Mouse (Mus musculus) embryonic stem cell, embryonic (primary cell): Measurements from ENCODE around the gene Itih3.

Experiments
- CTCF ChIA-PET, 4 experiments: fragments of 300-600 bp in 2 of 4; fragments of 350-600 bp in 2 of 4; sonication (Branson Sonifier 250); formaldehyde crosslinking; loops; one replicate each; lab custom pipeline; 2022; ENCODE audit warnings: inconsistent platforms in 2 of 4; lab: Charles Lee
- POLR2A ChIA-PET, 4 experiments: fragments of 300-600 bp in 2 of 4; fragments of 350-600 bp in 2 of 4; sonication (Branson Sonifier 250); formaldehyde crosslinking; loops; one replicate each; lab custom pipeline; 2022; ENCODE audit warnings: antibody characterized with exemption in 4 of 4, inconsistent platforms in 1 of 4; lab: Charles Lee

The Itih3 gene

DNA sequence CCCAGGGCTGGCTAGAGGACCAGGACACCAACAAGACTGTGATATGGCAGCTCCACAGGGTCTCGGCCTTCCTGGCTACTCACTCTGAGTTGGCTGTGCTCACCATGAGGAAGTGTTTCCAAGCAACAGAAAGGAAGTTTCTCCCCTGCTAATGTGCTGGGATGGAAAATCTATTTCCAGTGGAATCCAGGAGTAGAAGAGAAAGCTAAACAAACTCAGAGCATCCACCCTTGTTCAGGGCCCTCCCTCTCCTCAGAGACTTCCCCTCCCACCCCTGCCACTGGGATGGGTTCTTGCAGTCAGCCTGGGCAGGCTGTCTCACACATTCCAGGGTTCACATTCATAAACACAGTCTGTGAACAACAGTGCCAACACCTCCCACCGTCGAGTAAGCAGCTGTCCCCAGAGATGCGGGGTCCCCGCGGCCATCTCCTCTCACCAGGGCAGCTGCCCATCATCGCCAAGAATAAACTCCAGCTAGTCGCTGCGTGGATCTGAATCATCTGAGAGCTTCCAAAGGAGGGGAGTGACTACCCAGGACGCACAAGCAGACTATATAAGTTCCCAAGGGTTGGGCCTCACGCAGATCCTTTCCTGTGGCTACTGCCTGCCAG, 44.5 kb downstream of the Itih3 start, which contains the start of gene Mustn1:
Mustn1 (plus strand) TSS at position 243 of the 614 bp plus-strand sequence.
- CTCF ChIA-PET, result interaction anchor here in 3 of 4 experiments (0.5 to 5.8 kb wide), 7 partner anchors 10 to 317 kb away, joined by 3 to 58 read pairs (median 4); no protein-coding TSS in a partner anchor

GRCm38 (mm10) chr14:30877827-30878226, 45.7 kb downstream of the Itih3 start:
- CTCF ChIA-PET, result interaction anchor here in 2 of 4 experiments (0.6 to 2.9 kb wide), 3 partner anchors 11 to 518 kb away, joined by 4 to 13 read pairs (median 9); no protein-coding TSS in a partner anchor
- POLR2A ChIA-PET, result interaction anchor here in 2 of 4 experiments (1.3 to 1.5 kb wide), 3 partner anchors 11 to 73 kb away, joined by 4 read pairs; partner anchors contain the start of gene Nek4 (in 1 of the 2)

More for the DNA sequence above, 44.5 kb downstream of the Itih3 start, which contains the start of gene Mustn1:
- POLR2A ChIA-PET, result interaction anchor here in 2 of 4 experiments (0.8 to 2.0 kb wide), 14 partner anchors 8 to 399 kb away, joined by 3 to 11 read pairs (median 4); partner anchors contain the start of genes Nek4 (in 2 of the 2) and Dcp1a (in 1 of the 2)

- POLR2A ChIA-PET, result interaction anchor here in 3 of 4 experiments (0.6 to 2.5 kb wide), 7 partner anchors 9 to 1918 kb away, joined by 3 to 7 read pairs (median 4); partner anchors contain the start of gene Nek4 (in 1 of the 3)
- CTCF ChIA-PET, result interaction anchor here (0.6 to 2.9 kb wide), 7 partner anchors 9 to 32 kb away, joined by 3 to 19 read pairs (median 4); no protein-coding TSS in a partner anchor
Observed at GRCm38 (mm10) chr14:30876451-30876850, 47.1 kb downstream of the Itih3 start.

DNA sequence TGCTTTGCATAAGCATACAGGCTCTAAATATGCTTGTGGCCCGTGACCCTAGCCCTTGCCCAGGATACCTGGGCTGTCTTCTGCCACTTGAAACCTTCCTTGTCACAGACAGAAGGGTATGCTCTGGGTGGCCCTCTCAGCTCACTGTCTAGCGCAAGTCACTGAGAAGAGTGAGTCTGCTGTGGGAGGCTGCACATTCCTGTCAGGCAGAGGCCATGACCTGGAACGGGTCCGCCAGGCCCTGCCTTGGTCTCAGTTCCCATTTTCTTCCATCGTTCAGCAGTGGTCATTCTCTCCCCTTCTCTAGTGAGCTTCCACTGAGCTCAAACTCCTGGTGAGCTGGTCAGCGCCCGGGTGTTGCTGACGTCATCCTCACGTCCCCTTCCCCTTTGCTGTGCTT, 47.6 kb downstream of the Itih3 start:
- CTCF ChIA-PET, result interaction anchor here (0.6 to 2.9 kb wide), 7 partner anchors 9 to 31 kb away, joined by 3 to 19 read pairs (median 4); no protein-coding TSS in a partner anchor

DNA sequence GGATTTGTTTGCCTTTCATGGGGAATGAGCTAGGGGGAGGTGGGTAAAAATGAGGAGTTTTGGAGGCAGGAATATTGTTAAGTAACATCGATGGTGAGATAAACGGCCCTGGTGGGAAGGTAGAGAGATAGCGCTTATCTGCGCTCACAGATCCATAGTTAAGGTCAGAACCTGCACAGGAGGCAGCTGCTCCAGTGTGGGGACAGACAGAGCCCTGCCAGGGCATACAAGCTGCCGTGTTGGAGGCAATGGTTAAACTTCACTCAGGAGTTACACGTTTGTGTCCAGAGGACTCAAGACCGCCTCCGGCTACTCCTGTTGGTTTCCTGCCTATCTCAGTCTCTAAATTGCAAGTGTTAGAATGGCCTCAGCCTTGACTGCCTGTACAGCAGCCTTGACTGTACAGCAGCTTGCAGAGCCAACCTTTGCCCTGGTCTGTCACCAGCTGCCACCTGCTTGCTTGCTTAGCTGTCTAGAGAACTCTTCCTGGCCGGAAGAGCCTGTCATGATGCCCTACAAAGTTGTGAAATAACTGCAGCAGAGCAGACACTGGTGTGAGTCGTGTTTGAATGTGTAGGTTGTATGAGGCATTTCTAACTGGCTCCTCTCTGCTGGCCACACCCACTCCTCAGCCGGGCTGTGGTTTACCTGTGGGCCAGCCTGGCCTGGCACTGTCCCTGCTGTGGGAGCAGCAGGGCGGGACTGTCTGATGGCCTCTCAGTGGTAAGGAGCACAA, 48.3 kb downstream of the Itih3 start:
- POLR2A ChIA-PET, result interaction anchor here in 2 of 4 experiments (0.5 to 2.5 kb wide), 3 partner anchors 76 to 344 kb away, joined by 4 to 8 read pairs (median 7); partner anchors contain the start of gene Nek4 (in 1 of the 2)
- CTCF ChIA-PET, result interaction anchor here in 3 of 4 experiments (0.6 to 2.9 kb wide), 8 partner anchors 8 to 323 kb away, joined by 3 to 19 read pairs (median 3); no protein-coding TSS in a partner anchor

More for the DNA sequence above, 47.6 kb downstream of the Itih3 start:
- POLR2A ChIA-PET, result interaction anchor here in 2 of 4 experiments (0.5 to 2.5 kb wide), 4 partner anchors 75 to 345 kb away, joined by 4 to 8 read pairs (median 6); partner anchors contain the start of gene Nek4 (in 1 of the 2)

DNA sequence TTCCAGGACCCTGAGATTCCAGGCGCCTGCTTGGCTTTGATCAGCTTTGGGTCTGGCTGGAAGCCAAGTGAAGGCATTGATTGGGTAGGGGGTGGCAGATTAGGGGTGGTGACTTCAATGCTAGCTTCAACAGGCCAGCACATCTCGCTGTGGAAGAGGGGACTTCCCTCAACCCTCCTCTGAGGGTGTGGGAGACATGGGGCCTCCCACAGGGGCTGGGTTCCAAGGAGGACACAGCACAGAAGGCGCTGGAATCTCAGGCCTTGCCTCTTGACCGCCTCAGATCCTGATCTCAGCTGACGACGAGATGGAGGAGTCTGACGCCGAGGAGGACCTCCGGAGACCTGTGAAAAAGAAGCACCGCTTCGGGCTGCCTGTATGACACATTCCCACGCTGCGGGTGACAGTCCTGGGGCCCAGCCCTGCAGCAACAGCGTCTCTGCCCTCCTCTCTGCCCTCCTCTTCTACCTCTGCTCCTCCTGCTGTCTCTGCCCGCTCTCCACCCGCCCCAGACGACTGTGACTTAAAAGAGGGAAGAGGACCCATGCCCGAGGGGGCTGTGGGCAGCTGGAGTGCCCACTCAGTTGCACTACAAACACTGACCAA, 49.4 kb downstream of the Itih3 start:
- CTCF ChIA-PET, result interaction anchor here in 1 of 4 experiments (1.0 kb wide), 1 partner anchor 9 kb away, joined by 3 read pairs; no protein-coding TSS in a partner anchor

GRCm38 (mm10) chr14:30870206-30871147, 53.1 kb downstream of the Itih3 start:
- ChIA-PET POLR2A (interaction anchor here in 2 of 4 experiments (1.3 to 2.0 kb wide), 3 partner anchors 9 to 81 kb away, joined by 4 to 5 read pairs (median 5); partner anchors contain the start of genes Mustn1 (in 1 of the 2) and Nek4 (in 1 of the 2)), CTCF (interaction anchor here in 3 of 4 experiments (0.6 to 1.3 kb wide), 6 partner anchors 11 to 602 kb away, joined by 3 to 4 read pairs (median 4); no protein-coding TSS in a partner anchor)

More for the DNA sequence above, 49.4 kb downstream of the Itih3 start:
- POLR2A ChIA-PET, result interaction anchor here in 2 of 4 experiments (0.5 to 1.8 kb wide), 2 partner anchors 135 to 343 kb away, joined by 4 read pairs; no protein-coding TSS in a partner anchor

DNA sequence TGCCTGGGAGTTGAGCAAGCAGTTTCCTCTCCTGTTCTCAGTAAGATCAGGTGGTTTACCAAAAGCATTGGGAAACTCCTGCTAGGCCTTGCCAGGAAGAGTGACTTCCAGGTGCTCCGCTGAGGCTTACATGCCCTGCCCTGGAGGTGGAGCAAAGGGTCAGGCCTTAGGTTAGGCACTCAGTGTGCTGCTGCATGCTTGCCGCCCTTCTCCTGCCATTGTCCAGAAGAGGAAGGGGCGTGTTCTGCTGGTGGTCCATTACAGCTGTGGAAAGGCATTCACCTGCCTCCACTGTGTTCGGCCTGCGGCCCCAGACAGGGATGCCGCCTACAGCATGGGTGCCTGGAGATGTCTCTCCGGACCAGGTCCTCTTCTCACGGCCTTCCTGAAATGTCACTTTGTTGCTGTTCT, 54.2 kb downstream of the Itih3 start:
- ChIA-PET CTCF (interaction anchor here in 2 of 4 experiments (0.8 to 1.1 kb wide), 5 partner anchors 11 to 74 kb away, joined by 3 to 4 read pairs (median 3); no protein-coding TSS in a partner anchor), POLR2A (interaction anchor here in 2 of 4 experiments (1.1 to 2.0 kb wide), 3 partner anchors 10 to 82 kb away, joined by 4 to 5 read pairs (median 5); partner anchors contain the start of genes Mustn1 (in 1 of the 2) and Nek4 (in 1 of the 2))

- CTCF ChIA-PET, result interaction anchor here in 2 of 4 experiments (0.8 to 1.1 kb wide), 4 partner anchors 12 to 75 kb away, joined by 3 to 4 read pairs (median 3); no protein-coding TSS in a partner anchor
- POLR2A ChIA-PET, result interaction anchor here in 1 of 4 experiments (1.1 kb wide), 1 partner anchor 10 kb away, joined by 4 read pairs; the partner anchor contains the start of gene Mustn1
Observed at GRCm38 (mm10) chr14:30868826-30869225, 54.7 kb downstream of the Itih3 start.

DNA sequence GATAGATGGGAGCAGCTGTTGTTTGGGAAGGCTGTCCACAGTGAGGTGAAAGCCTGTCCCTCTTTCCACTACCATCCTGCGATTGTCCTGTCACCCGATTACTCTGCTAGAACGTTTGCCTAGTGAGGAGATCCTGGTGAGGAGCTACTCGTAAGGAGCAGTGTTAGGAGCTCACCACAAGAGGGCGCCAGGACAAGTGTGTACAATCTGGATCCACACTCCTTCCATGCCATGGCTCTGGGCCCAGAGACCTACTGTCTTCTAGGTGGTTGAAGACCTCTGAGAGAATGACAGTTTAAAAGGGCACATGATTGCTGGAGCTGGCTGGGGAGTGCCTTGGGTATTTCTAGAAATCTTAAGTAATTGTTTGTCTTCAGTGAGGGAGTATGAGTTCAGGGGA, 56.5 kb downstream of the Itih3 start:
- ChIA-PET CTCF (interaction anchor here (0.5 to 3.6 kb wide), 64 partner anchors 8 to 606 kb away, joined by 3 to 58 read pairs (median 4); partner anchors contain the start of genes Mustn1 (in 3 of the 4), Nek4 (in 2 of the 4), Tmem110 (in 2 of the 4) and Itih1 (in 1 of the 4)), POLR2A (interaction anchor here in 3 of 4 experiments (0.6 to 1.7 kb wide), 16 partner anchors 9 to 291 kb away, joined by 3 to 7 read pairs (median 4); partner anchors contain the start of genes Rft1 (in 2 of the 3), Mustn1 (in 1 of the 3), Nek4 (in 1 of the 3) and Tmem110 (in 1 of the 3))

DNA sequence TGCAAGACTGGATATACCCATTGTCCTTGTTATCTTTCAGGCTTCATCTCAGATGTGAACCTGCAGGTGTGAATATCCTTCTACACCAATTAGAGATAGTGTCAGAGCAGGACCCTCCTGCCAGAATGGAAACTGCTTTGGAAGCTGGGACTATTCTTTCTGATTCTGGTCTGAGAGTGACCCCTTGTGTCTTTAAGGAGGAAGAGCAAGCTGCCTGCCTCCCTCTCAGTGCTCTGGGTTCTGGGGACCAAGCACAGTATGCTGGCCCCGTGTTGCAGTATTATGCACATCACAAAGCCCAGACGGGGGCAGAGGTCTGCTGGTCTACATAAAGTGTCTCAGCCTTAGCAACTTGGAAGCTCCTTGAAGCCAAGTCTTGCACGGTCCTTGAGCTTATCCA, 58.2 kb downstream of the Itih3 start:
- POLR2A ChIA-PET, result interaction anchor here in 1 of 4 experiments (1.0 kb wide), 1 partner anchor 14 kb away, joined by 3 read pairs; no protein-coding TSS in a partner anchor

DNA sequence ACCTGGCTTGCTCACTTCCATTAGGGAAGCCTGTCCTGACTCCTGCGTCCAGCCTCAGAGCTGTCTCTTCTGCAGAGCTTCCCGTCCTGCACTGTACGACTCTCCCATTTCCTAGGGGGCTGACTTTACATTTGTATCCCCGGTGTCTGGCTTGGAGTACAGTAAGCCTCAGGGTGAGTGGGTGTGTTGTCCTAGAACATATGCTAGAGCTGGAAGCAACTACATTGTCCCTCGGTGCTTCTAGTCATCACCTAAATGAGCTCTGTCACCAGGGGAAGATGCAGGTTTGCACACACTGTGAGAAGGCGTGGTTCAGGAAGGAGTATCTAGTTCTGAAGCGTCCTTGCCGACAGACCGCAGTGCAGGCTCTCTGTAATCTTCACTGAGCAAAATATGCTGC, 61.2 kb downstream of the Itih3 start:
- POLR2A ChIA-PET, result interaction anchor here in 3 of 4 experiments (0.6 to 1.2 kb wide), 9 partner anchors 9 to 208 kb away, joined by 3 to 6 read pairs (median 4); partner anchors contain the start of gene Tmem110 (in 1 of the 3)

More for the DNA sequence above, 58.2 kb downstream of the Itih3 start:
- CTCF ChIA-PET, result interaction anchor here in 3 of 4 experiments (0.6 to 3.6 kb wide), 14 partner anchors 8 to 281 kb away, joined by 3 to 58 read pairs (median 4); partner anchors contain the start of genes Itih1 (in 1 of the 3), Mustn1 (in 1 of the 3) and Tmem110 (in 1 of the 3)

GRCm38 (mm10) chr14:30861421-30862125, 62.0 kb downstream of the Itih3 start:
- ChIA-PET CTCF (interaction anchor here in 3 of 4 experiments (1.0 to 1.9 kb wide), 4 partner anchors 14 to 20 kb away, joined by 3 to 7 read pairs (median 4); partner anchors contain the start of gene Mustn1 (in 1 of the 3)), POLR2A (interaction anchor here in 1 of 4 experiments (0.6 to 1.2 kb wide), 6 partner anchors 10 to 207 kb away, joined by 3 to 4 read pairs (median 4); no protein-coding TSS in a partner anchor)

More for the DNA sequence above, 61.2 kb downstream of the Itih3 start:
- CTCF ChIA-PET, result interaction anchor here in 3 of 4 experiments (1.0 to 1.9 kb wide), 4 partner anchors 14 to 19 kb away, joined by 3 to 7 read pairs (median 4); partner anchors contain the start of gene Mustn1 (in 1 of the 3)
